Mouse (Mus musculus) natural killer cell, adult 2 months (primary cell): ENCODE measurements at regions not wholly inside any gene's neighbourhood (a gene's known extent, or its start where the extent isn't known, plus 50 kb on each side); places are given as distances from the start of the nearest gene placed in this dataset.

Source experiments
- DNase-seq, 2 experiments: peaks; one replicate each; pipeline ENCODE4 v3.0.0; 2022; ENCODE audit warnings: low spot score in 2 of 2

DNA sequence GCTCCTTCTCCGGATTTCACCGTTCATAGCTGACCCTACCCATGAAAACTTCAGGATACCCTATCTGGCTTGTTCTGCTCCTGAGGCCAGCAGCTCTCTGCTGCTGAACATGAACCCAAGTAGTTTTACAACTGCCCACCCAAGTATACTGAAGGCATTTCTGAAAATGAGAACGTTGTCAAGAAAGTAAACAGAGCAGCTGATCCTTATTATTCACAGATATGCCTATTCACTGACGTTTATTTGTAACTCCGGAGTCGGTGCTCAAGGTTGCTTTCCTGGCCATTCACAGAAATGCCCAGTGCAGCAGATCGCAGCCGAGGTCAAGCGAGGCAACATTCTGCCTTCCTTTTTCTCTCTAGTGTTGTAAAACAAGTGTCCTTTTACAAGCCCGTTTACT is 128.4 kb upstream of the N6amt1 start:
- DNase-seq: no peak

DNA sequence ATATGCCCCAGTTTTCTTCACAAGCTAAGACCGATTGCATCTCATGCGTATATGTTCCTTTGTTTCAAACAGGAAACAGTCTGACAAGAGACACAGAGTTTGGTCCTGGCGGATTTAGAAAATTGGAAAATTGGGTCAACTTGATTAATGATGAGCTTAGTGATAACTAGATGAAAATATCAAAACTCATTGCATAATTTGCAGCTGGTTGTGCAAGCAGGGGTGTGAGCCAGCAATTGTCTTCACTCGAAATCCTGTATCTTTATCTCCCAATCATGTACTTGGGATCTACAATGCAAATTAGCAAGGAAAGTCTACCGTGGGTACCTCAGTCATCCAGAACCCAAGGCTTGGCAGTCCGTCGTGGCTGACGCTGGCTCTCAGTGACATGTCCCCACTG is 128.9 kb upstream of the N6amt1 start:
- no peak for DNase-seq

- no peak for DNase-seq
Measured at GRCm38 (mm10) chr16:87224024-87224423, 130.0 kb upstream of the N6amt1 start.

DNA sequence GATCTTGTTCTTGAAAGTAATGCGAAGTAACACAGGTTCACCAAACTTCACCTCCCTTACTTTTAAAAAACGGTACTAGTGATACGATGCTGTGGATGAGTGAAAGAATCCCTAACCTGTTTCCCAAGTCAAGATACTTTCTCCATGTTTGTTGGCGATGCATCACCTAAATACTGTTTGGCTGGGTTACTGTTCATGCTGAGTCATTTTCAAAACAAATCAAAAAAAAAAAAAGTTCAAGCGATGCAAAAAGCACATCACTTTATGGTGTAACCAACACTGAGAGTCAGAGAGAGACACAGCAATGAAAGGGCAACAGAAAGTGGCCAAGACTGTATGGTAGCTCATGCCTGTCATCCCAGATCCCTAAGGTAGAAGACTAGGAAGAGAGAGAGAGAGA is 133.4 kb upstream of the N6amt1 start:
- DNase-seq: no peak

DNA sequence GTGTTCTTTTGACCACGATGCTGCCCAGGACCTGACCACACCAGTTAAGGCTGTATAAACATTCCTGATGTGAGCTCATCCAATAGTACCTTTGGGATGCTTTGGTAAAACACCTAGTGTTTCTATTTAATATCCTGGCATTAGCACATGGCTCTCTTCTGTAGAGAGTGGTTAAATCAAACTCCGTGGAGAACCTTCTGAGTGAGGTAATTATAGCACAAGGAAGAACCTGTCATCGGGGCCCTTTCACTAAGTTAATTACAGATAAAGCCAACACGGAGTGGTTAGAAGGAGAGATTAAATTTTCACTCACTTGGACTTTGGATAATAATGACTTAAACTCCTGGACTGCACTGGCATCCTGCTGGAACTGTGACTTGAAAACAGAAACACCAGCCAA is 133.8 kb upstream of the N6amt1 start:
- DNase-seq: no peak

DNA sequence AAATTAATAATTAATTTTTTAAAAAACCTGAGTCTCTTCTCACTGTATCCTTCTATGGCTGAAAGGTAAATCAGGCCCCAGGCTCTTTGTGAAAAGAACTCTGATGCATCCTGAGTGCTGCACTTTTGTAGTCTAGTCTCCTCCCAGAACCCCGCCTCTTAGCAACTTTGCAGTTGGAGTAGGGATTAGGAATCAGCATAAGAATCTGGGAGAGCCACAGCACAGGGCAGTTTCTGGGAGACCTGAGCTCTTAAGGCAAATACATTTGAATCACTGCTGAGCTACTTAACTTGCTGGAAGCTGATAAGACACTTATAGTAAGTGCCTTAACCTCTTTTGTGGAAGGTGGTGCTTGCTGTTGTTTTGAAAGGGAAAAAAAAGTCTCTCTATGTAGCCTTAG is 146.1 kb upstream of the N6amt1 start:
- no peak for DNase-seq

DNA sequence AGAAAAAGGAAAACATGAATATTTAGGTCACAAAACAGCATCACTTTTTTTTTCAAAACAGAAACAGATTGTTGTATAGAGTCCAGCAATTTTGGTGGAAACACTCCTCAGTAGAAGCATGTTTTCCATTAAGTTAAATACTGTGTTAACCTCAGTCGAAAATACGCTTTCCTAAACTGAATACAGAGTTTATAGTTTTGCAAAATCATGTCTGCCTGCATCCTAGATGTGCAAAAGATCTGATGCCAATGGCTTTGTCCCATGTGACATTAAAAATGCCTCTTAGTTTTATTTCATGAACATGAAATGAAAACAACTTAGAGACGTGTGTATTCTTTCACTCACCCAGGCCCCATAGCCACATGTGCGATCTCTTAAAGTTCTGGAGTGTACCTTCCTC is 163.5 kb upstream of the N6amt1 start:
- no peak for DNase-seq

DNA sequence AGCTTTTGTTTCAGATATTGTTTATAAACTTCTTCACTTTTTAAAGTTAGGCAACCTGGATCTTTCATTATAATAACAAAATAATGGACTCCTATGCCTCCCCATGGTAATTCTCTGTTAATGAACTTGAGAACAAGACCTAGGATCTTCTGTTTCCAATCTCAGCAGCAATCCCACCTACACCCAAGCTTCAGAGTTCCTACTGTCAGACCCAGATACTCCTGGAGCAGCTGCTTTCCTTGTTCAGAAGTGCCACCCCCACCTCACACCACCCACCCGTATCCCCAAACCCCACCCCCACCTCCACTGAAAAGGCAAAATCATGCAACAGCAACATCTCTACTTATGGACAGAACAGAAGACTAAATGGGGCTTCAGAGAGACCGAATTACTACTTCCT is 165.2 kb upstream of the N6amt1 start:
- no peak for DNase-seq

GRCm38 (mm10) chr16:87172395-87172794 is 181.6 kb upstream of the N6amt1 start:
- no peak for DNase-seq

DNA sequence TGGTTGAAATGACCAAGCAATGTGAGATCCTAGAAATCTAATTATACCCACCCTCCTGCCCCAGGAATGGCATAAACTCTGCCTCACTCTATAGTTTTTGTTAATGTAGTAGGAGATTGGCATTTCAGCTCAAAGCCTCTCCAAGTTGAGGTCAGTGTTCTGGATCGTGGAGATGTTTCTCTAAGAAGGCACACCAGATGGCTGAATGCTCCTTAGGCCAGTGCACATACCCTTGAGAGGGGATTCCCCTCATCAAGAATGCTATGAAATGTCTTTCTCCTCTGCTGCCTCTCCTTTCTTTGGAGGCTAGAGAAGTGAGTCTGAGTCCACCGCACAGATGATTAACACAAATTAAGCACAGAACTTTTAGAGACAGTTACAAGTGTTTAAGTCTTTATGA is 214.7 kb upstream of the N6amt1 start:
- DNase-seq: no peak

DNA sequence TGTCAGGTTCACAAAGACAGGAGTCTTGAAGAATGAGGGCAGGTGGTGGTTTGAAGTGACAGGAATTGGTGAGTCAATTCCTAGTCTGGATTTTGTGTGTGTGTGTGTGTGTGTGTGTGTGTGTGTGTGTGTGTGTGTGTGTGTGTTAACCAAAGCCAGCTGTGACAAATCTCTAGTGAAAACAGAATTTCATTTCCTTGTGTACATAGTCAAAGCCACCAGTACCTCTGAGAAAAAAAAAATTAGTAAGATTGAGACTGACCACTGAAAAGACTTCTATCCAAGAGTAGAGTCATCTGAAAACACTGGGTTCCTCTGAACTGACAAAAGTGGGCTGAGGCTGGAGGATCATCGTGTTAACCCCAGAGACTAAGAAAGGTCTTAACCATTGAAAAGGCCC is 217.5 kb upstream of the N6amt1 start:
- DNase-seq: no peak

- no peak for DNase-seq
Measured at GRCm38 (mm10) chr16:87134452-87134851, 219.5 kb upstream of the N6amt1 start.

DNA sequence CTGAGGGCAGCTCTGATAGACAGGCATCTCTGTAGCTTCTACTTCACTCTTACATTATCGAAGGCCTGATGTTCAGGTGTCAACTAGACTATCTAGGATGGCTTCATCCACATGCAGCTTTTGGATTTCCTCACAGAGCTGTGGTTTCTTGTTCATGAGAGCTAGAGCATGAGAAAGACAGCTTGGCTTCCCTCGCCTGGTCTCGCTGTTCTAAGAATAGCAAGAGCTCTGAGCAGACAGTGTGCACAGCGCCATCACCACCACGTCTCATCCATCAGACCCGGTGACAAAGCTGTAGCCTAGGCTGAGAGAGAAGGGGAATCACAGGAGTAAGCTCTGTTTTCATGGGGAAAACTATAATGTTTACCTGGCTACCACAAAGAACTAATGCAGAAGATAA is 220.1 kb upstream of the N6amt1 start:
- DNase-seq: no peak

- DNase-seq: no peak
Measured at GRCm38 (mm10) chr16:87132082-87132481, 221.9 kb upstream of the N6amt1 start.

- DNase-seq: no peak
Measured at GRCm38 (mm10) chr16:87130733-87131640, 223.0 kb upstream of the N6amt1 start.

GRCm38 (mm10) chr16:87129021-87129420 is 225.0 kb upstream of the N6amt1 start:
- DNase-seq: no peak

DNA sequence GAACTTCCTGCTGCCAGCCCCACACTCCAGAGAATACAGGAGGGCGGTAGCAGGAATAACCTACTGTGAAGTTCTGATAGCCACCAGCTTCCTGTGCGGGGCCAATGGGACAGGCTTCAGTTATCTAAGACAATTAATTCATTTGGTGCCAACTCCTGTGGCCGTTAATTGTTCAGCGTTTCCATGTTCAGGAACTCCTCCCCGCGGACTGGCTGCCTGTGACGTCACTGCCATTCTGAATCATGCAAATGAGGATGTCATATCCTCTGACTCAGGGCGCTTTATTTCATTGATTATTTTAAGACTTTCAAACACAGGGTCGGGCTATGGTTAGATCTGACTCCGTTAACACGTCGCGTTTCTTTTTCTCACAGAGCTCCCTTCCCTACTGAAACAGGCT is 225.8 kb upstream of the N6amt1 start:
- no peak for DNase-seq

GRCm38 (mm10) chr16:87124519-87124918 is 229.5 kb upstream of the N6amt1 start:
- no peak for DNase-seq

DNA sequence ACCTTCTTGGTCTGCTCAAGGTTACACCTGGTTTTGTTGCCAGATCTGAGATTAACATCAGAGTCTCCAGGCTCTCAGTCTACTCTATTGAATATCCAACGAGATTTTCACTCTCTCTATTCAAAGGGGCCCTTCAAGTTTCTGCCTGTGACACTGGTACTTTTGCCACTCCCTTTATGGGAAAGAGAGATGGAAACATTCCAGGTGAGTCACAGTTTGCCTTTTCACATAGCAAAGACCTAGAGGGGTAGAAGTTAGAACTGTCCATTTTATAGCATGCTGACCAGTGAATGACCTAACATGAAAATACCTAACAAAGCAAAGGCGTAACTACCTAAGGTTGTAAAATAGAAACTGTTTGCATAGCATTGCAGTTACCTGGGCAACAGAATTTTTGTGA is 250.4 kb upstream of the N6amt1 start:
- no peak for DNase-seq

DNA sequence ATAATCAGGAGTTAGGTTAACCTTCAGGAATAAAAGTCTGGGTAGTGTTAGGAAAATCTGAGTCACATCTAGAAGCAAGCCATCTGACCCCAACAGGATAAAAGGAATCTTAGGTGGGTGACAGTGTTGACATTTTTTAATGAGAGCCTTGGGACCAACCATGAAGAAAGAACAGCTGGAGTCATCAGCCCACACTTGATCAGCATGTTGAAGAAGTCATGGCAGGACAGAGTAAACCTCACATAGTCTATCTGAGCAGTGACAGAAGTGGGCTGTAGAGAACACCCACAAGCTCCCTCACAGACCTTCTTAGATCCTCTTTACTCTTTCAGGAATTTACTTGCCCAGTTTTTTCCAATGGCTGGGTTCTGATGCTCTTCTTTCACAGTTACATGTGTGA is 251.9 kb upstream of the N6amt1 start:
- no peak for DNase-seq

GRCm38 (mm10) chr16:87092011-87092410 is 262.0 kb upstream of the N6amt1 start:
- DNase-seq: no peak

DNA sequence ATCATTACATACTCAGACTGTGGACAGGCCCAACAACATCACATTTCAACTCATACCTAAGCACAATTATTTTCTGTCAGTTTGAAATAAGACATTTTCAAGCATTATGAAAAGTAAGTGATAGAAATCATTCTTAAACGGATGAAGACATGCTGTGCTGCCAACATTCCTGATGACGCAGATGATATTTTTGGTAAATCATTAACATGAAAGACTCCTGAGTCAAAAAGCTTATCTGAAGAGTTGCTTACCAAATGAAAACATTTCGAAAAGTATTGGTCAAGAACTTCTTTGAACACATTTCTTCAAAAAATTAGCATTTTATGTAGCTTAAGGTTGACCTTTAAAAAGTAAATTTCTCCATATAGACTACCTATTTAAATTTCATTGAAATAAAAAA is 264.7 kb upstream of the N6amt1 start:
- DNase-seq: no peak

DNA sequence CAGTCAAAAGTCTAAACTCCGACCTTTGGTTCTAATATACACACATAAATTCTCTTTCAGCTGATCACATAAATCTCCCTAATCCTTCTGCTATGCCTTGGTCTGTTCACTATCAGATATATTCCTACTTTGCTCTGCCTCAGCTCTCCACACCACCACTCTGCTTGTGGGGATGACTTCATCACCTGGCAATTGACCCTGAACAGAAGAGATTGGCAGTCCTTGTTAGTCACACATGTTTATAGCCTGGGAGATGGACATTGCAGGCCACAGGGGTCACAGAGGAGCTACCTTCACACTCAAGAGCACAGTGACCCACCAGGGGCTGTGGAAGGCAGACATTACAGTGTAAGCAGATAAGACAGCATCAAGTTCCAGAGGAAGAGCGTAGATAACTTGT is 270.5 kb upstream of the N6amt1 start:
- no peak for DNase-seq

DNA sequence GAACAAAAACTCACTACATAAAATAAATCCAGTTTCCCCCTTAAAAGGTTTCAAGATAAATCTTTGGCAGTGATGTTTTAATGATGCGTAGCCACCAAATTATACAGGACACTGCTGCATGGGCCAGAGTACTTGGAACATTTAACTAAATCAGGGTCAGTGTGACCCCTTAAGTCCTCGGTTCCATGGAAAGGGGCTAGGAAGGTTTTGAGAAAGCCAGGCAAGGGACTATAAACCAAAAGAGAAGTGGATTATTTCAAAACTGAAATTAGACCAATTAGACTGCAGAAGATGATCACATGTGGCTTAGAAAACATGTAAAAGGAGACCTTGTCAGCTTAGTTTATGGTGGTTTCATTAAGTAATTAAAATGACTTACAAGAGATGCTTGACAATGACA is 276.6 kb upstream of the N6amt1 start:
- DNase-seq: no peak
